Mouse (Mus musculus) Muller cell, postnatal 12 days (primary cell): ENCODE data around the gene H2afz.
"Not testable (repeated sequence)": the region's sequence is repeated elsewhere in the genome, so short reads cannot be mapped to it uniquely, and the experiment has no call there.

Experiments
- DNase-seq: peaks from one replicate; pipeline ENCODE4 v3.0.0-alpha.2; 2015; ENCODE audit errors: inconsistent ontology term

The H2afz gene

DNA sequence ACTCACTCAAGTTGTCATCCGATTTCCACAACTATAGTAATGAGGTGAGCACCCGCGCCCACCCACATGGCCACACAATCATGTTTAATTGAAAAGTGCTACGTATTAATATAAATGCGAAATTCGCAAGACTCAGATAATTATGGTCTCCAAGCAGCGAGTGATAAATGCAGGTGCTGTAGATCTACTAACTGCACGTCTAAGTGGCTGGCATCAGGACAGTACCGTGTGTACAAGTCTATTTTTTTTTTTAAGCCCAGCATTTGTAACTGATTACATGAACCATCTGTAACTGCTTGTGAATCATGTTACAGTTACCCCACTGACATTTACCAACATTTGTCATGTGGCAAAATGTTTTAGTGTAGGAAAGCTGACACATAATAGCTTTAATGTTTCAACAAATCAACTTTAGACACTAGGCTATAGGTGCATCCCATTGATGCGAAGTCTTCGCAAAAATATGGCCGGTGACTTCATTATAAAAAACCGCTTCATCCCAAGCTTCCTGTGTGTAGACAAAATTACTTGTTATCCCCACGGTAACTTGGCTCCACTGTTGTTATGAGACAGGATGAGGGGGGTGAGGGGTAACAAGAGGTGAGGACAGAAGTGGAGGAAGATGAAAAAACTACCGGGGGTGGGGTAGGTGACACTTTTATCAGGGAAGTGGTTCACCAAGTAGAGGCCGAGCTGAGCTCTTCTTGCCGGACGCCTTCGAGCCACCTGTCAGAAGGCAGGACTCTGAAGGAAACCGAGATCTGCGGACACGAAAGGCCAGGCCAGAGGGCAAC is 760 bp upstream of the H2afz start:
- no peak for DNase-seq

- peak; percentile 94 for DNase-seq
Observed at GRCm38 (mm10) chr3:137864988-137865982, 998 bp downstream of the H2afz start.

GRCm38 (mm10) chr3:137867133-137867436 is 2.8 kb downstream of the H2afz start:
- no peak for DNase-seq

- peak; percentile 82 for DNase-seq
Observed at GRCm38 (mm10) chr3:137867437-137868093, 3.3 kb downstream of the H2afz start, which contains the start of gene Dnajb14. Dnajb14 (plus strand) TSS chr3:137867675.

DNA sequence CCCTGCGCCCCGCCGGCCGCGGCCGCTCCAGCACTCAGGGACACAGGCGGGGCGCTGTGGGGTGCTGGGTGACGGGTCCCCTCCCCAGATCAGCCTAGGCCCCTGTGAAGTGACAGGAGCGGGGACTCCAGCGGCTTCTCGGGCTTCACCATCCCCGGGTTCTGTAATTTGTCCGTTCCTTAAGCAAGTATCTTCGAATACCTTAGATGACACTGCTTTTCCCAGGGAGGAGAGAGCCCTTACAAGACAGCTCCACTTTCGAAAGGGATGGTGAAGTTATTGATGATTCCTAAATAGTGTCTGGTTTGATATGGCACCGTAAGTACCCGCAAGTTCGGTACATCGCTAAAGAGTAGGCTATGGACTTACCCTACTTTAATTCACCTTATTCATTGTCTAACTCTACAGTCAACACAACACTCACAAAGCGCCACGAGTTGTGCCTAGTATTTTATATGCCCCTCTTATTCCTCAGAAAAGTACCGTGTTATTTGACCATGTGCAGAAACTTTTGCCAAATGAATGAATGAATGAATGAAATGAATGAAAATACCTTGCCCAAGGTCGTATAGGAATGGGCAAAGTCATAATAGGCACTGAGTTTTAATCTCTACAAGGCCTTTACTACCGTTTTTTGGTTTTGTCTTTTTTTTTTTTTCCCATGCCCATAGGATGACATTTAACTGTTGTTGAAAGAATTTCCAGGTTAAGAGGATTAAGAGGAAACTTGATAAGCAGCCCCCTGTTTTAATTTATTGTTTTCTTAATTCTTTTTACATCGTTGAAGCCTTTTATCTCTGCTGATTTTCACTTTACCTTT is 4.0 kb downstream of the H2afz start:
- peak; percentile 45 for DNase-seq

DNA sequence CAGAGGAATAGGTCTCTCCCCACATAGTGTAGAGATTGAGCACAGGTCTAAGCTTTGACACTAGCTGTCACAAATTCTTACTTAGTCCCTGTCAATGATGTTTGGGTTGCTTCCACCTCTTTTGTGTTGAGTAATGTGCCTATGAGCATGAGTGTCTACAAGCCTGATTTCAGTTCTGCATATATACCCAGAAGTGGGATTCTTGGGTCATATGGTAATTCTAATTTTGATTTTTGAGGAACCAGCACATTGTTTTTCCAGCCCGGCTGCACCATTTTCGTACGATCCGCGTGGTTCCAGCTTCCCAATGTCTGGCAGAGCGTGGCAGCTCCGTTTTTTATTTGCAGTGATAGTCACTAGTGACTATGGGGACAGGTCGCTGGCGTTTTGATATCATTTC is 5.1 kb downstream of the H2afz start:
- no peak for DNase-seq

DNA sequence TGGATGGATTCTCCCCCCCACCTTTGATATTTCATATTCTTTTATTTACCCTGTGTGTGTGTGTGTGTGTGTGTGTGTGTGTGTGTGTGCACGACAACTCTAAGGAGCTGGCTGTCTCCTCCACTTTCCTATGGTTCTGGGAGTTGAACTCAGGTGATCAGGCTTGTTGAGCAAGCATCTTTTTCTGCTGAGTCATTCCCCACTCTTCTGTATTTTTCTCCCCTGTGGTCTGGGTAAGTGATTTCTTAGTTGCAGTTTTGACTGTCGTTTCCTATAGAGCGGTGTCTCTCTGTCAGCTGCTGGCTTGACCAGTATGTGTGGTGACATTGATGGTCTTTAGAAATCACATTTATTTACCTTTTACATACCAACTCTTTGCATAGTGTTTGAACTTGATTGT is 15.0 kb downstream of the H2afz start:
- DNase-seq = no peak

DNA sequence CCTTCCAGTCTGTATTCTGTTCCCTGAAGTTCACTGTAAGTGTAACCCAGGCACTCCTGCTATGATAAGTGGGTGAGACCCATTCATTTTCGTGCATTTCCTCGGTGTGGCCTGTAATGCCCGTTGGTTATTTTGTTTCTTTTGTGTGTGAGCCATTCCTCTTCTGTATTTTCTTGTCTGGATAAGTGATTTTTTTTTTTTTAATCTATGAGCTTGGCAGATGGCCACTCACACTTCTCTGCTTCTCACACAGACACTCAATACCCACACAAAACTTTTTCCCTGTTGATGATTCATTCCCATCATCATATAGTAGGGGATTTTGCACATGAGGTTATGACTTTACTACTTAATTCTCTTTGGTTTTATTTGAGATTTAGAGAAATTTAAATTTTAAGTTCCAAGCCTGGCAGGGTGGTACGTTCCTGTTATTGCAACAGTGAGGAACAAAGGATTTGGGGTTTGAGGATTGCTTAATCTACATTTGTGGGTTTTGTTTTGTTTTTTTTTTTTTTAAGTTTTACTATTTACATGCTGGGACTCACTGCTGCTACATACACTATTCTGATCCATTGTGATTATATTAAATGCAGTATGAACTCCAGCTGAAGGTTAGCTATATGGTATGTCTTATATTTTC is 15.9 kb downstream of the H2afz start:
- DNase-seq = no peak

GRCm38 (mm10) chr3:137881093-137881492 is 16.8 kb downstream of the H2afz start:
- DNase-seq = no peak

GRCm38 (mm10) chr3:137887961-137888360 is 23.7 kb downstream of the H2afz start:
- DNase-seq = no peak

DNA sequence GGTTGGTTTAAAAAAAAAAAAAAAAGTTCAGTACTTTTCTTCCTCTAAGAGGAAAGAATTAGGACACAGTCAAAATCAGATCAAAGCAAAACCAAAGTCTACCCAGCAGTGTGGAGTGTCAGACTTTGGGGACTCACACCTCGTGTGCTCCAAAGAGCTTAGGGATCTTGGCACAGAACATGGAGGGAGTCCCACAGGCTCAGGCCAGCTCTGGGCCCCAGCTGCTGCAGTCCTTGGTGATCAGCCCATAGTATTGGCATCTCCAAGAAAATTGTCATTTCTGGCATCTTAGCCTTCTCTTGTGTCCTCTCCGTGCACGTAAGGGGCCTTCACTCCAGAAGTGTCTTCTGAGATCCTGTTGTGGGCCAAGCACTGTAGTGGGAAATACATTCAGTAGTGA is 26.8 kb downstream of the H2afz start:
- no peak for DNase-seq

DNA sequence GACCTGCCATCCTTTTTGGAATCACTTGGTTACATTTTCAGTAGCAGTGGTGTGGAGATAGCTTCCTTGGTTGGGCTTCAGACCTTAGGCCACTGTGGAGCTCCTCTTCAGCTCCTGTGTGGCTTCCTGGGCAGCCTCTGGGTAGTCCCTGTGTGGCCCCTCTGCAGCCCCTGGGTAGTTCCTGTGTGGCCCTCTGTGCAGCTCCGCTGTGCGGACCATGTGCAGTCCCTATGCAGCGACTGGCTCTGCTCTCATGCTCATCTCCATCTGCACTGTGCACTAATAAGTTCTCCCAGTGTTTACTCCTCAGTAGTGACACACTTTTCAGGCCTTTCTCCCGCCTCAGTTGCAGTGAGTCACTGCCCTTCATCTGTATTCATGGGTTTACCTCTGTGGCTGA is 27.8 kb downstream of the H2afz start:
- DNase-seq = peak; percentile 22

GRCm38 (mm10) chr3:137893789-137894188 is 29.5 kb downstream of the H2afz start:
- no peak for DNase-seq

DNA sequence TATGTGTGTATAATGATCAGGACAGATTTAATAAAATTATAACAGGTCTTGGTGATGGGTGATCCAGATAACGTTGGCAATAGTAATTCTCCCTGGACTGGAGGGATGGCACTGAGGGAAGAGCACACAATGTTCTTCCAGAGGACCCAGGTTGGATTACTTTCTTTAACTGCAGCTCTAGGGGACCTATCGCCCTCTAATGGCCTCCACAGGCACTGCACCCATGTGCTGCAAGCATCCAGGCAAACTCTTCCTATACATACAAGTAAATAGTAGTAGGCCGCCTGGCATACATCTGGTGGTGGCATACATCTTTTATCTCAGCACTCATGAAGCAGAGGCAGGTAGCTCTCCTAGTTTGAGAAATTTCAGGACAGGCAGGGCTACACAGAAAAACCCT is 30.9 kb downstream of the H2afz start:
- no peak for DNase-seq

- no peak for DNase-seq
Observed at GRCm38 (mm10) chr3:137896386-137896785, 32.1 kb downstream of the H2afz start.

DNA sequence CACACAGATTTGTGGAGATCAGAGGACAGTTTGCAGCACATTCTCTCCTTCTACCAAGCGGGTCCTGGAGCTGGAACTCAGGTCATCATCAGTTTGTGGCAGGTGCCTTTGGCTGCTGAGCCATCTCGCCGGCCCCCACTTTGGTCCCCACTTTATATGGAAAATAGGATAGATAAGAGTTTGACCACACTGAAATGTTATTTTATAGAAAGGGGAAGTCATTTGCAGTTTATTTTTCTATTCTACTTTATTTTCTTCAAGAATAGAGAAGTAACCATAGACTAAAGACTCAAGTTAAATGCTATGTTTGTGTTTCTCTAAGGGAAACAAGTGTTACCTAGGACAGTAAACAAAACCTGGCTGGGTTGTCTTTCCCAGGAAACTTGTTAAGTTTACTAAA is 32.6 kb downstream of the H2afz start:
- DNase-seq = no peak

DNA sequence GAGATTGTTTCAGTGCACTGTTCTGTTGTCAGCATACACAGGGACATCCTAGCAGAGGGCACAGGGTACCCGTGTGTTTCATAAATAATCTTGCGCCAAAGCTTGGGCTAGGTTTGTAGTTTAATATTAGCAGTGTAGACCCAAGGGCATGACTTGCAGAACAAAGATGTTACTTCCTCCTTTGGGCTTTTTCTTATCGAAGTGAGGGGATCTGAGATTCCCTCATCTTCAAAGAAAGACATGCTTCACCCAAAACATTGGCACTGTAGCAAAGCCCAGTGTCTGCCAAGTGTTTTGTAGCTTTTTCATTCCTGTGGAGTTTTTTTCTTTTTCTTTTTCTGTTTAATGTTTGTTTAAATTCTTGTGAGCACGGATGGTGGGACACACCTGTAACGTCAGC is 33.4 kb downstream of the H2afz start:
- DNase-seq = no peak

DNA sequence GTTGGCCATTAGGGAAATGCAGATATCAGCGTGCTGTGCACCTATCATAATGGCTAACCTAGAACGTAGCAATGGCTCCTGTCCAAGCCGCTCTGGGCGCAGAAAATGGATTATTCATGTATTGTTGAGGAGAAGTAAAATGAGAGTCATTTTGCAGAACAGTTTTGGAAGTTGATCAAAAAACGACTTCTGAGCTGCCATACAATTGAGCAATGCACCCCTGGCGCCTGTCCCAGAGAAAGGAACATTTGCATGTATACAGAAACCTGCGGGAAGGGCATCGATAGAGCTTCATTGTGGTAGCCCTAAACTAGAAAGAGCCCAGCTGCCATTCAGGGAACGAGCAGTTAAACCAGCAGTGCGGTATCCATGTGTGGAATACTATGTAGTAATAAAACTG is 35.9 kb downstream of the H2afz start:
- DNase-seq = no peak

DNA sequence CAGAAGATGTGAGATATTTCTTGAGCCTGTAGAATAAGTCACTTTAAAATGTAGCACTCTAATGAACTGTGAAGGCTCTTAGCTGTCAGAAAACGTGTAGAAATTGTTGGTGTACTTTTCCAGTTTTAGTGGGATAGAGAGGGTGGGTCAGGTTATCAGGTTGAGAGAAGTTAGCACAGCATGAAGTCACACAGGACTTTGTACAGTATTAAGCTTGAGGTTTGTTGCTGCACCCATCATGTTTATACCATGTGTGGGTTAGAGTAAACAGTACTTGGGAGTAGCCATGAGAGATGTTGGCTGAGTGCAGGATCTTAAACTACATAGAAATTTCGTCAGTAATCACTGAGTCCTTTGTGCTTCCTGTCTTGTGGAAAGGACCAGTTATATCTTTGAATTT is 48.8 kb downstream of the H2afz start:
- no peak for DNase-seq

- DNase-seq = not testable (repeated sequence)
Observed at GRCm38 (mm10) chr3:137914567-137914966, 50.3 kb downstream of the H2afz start.
